ENCODE assay signal across 16 mouse cellular contexts in genomic region chr5:140660398-140660797, GRCm38 (mm10). TPM values are rescaled to one million over a fixed set of nuclear protein-coding genes. Genes with fewer than 3 reads are reported as not detected.
DNase-seq lines count a peak whose midpoint lies in the region; ATAC-seq and TF ChIP-seq lines count a peak whose summit lies in the region.
"Had no signal": no experiment of that assay in that cellular context is flagged by ENCODE, and none has a peak within 500 bp of the region (broad histone marks: within the 10 kb centered on the region; RNA-seq: fewer than 3 reads in every experiment).

No protein-coding gene starts in this region.

- no peak for TF ChIP-seq POLR2A in heart, adult 2 months (IDR thresholded peaks at IDR 0.05; ENCODE audit: insufficient read depth, low read depth, low read length)

- peaks cover 44% of the 10 kb centered on the region for H3K4me1 ChIP-seq in intestine, embryonic 16.5 days (ENCODE audit: control insufficient read depth, insufficient read depth, low read length)
- peaks cover 17% of the 10 kb centered on the region; the same call in 1 of the 2 replicates for H3K4me1 ChIP-seq in intestine, postnatal 0 days (replicated peaks; ENCODE audit: control insufficient read depth, insufficient read depth, low read length)
- peaks cover 15% of the 10 kb centered on the region; the same call in 1 of the 2 replicates for H3K4me1 ChIP-seq in forebrain, embryonic 11.5 days (replicated peaks; ENCODE audit: control insufficient read depth, insufficient read depth, low read length)
- H3K4me1 ChIP-seq in hindbrain, embryonic 14.5 days (replicated peaks; ENCODE audit: control insufficient read depth, insufficient read depth, low read length): peaks cover 24% of the 10 kb centered on the region
- peaks cover 11% of the 10 kb centered on the region; the same call in 1 of the 2 replicates for H3K4me1 ChIP-seq in neural tube, embryonic 14.5 days (ENCODE audit: control insufficient read depth, insufficient read depth, low read length)
- H3K4me1 ChIP-seq in heart, adult 2 months (ENCODE audit: control insufficient read depth, insufficient read depth, low read length): peaks cover 3% of the 10 kb centered on the region; the same call in 1 of the 2 replicates

- no peak for ATAC-seq in intestine, embryonic 16.5 days
- no peak for ATAC-seq in intestine, postnatal 0 days
- ATAC-seq in forebrain, embryonic 11.5 days (replicated peaks; ENCODE audit: low FRiP score): no peak
- ATAC-seq in hindbrain, embryonic 14.5 days (ENCODE audit: low FRiP score): no peak
- no peak for ATAC-seq in neural tube, embryonic 14.5 days (ENCODE audit: low read depth)
- ATAC-seq: Patski had no signal

- 0 out of 2 replicates have a peak overlapping the region, but pooled peaks have one; percentile 10 for H3K9ac ChIP-seq in intestine, embryonic 16.5 days (ENCODE audit: low read depth, low read length)
- H3K9ac ChIP-seq in intestine, postnatal 0 days (ENCODE audit: low read depth, low read length): no peak overlapping the region
- H3K9ac ChIP-seq in forebrain, embryonic 11.5 days (ENCODE audit: low read length): no peak overlapping the region; the same call in 1 of the 2 replicates
- H3K9ac ChIP-seq in hindbrain, embryonic 14.5 days: no peak overlapping the region
- no peak overlapping the region for H3K9ac ChIP-seq in neural tube, embryonic 14.5 days (replicated peaks; ENCODE audit: low read depth, low read length)
- H3K9ac ChIP-seq in heart, adult 2 months (ENCODE audit: low read depth, low read length): no peak overlapping the region
- H3K9ac ChIP-seq: heart, embryonic 15.5 days; liver, embryonic 15.5 days had no signal

- no peaks in the 10 kb centered on the region for H3K36me3 ChIP-seq in intestine, embryonic 16.5 days (ENCODE audit: control insufficient read depth, insufficient read depth, low read length)
- no peaks in the 10 kb centered on the region for H3K36me3 ChIP-seq in intestine, postnatal 0 days (ENCODE audit: control insufficient read depth, insufficient read depth)
- no peaks in the 10 kb centered on the region for H3K36me3 ChIP-seq in forebrain, embryonic 11.5 days (ENCODE audit: control insufficient read depth, insufficient read depth, low read length)
- H3K36me3 ChIP-seq in hindbrain, embryonic 14.5 days (replicated peaks; ENCODE audit: control insufficient read depth, insufficient read depth): peaks cover 5% of the 10 kb centered on the region
- no peaks in the 10 kb centered on the region for H3K36me3 ChIP-seq in neural tube, embryonic 14.5 days (ENCODE audit: control insufficient read depth, insufficient read depth, low read length)
- H3K36me3 ChIP-seq in heart, adult 2 months (ENCODE audit: control insufficient read depth, insufficient read depth, low read length): no peaks in the 10 kb centered on the region
- H3K36me3 ChIP-seq: heart, embryonic 15.5 days; liver, embryonic 15.5 days had no signal

- intact Hi-C loops in gastrocnemius, adult 2 months (cut with DNase I): loop anchor here (5.0 kb wide), 1 partner anchor 33 kb away; no protein-coding TSS in a partner anchor
- intact Hi-C loops in heart, adult 2 months (cut with DNase I): no loop called here

- 62% methylated on average over 1 of the region's 1 CpGs for WGBS in intestine, embryonic 16.5 days
- 70% methylated on average over 1 of the region's 1 CpGs for WGBS in intestine, postnatal 0 days
- WGBS in forebrain, embryonic 11.5 days: 63% methylated on average over 1 of the region's 1 CpGs
- 73% methylated on average over 1 of the region's 1 CpGs for WGBS in hindbrain, embryonic 14.5 days
- 61% methylated on average over 1 of the region's 1 CpGs for WGBS in neural tube, embryonic 14.5 days
- WGBS in heart, adult 2 months: 50% methylated on average over 1 of the region's 1 CpGs

- no peak overlapping the region for H3K4me2 ChIP-seq in intestine, embryonic 16.5 days (ENCODE audit: low read depth, low read length)
- no peak overlapping the region for H3K4me2 ChIP-seq in intestine, postnatal 0 days (replicated peaks; ENCODE audit: low read depth)
- 0 out of 2 replicates have a peak overlapping the region, but pooled peaks have one; percentile 11 for H3K4me2 ChIP-seq in forebrain, embryonic 11.5 days (ENCODE audit: low read depth, low read length, severe bottlenecking)
- no peak overlapping the region for H3K4me2 ChIP-seq in hindbrain, embryonic 14.5 days (replicated peaks)
- H3K4me2 ChIP-seq in neural tube, embryonic 14.5 days (ENCODE audit: low read depth, low read length): no peak overlapping the region
- H3K4me2 ChIP-seq: heart, embryonic 15.5 days; limb, embryonic 13.5 days; liver, embryonic 15.5 days had no signal

- H3K27ac ChIP-seq in intestine, embryonic 16.5 days (ENCODE audit: low read length): no peak overlapping the region
- H3K27ac ChIP-seq in intestine, postnatal 0 days (ENCODE audit: low read depth, low read length): no peak overlapping the region
- H3K27ac ChIP-seq in forebrain, embryonic 11.5 days (ENCODE audit: low read depth, low read length): peak overlapping the region; percentile 91
- H3K27ac ChIP-seq in hindbrain, embryonic 14.5 days: peak overlapping the region; percentile 77
- H3K27ac ChIP-seq in neural tube, embryonic 14.5 days (ENCODE audit: low read depth, low read length): peak overlapping the region; percentile 48; the same call in 1 of the 2 replicates
- H3K27ac ChIP-seq in gastrocnemius, adult 2 months: no peak overlapping the region
- no peak overlapping the region for H3K27ac ChIP-seq in heart, adult 2 months
- H3K27ac ChIP-seq: heart, embryonic 15.5 days; limb, embryonic 13.5 days; liver, embryonic 15.5 days had no signal

- no peaks in the 10 kb centered on the region for H3K9me3 ChIP-seq in intestine, embryonic 16.5 days (ENCODE audit: control insufficient read depth, low read length)
- H3K9me3 ChIP-seq in intestine, postnatal 0 days (ENCODE audit: control insufficient read depth): no peaks in the 10 kb centered on the region
- H3K9me3 ChIP-seq in forebrain, embryonic 11.5 days (ENCODE audit: control insufficient read depth, low read length): no peaks in the 10 kb centered on the region
- no peaks in the 10 kb centered on the region for H3K9me3 ChIP-seq in hindbrain, embryonic 14.5 days (ENCODE audit: control insufficient read depth, low read length)
- no peaks in the 10 kb centered on the region for H3K9me3 ChIP-seq in neural tube, embryonic 14.5 days (ENCODE audit: control insufficient read depth, low read length)
- H3K9me3 ChIP-seq: heart, embryonic 15.5 days; limb, embryonic 13.5 days; liver, embryonic 15.5 days had no signal

- no peak for DNase-seq in forebrain, embryonic 11.5 days (ENCODE audit: low spot score)
- DNase-seq in hindbrain, embryonic 14.5 days (ENCODE audit: low spot score): no peak
- DNase-seq in gastrocnemius, adult 2 months: no peak
- no peak for DNase-seq in cerebellum, adult 11 months
- no peak for DNase-seq in heart, adult 2 months
- DNase-seq: kidney, adult 9 months; lung, postnatal 14 days; spleen, adult 18-20 months; thymus, postnatal 14 days had no signal

- TF ChIP-seq EP300 in heart, adult 2 months (IDR thresholded peaks at IDR 0.05; ENCODE audit: insufficient read depth, low read depth, low read length): no peak

- TF ChIP-seq CTCF in intestine, postnatal 0 days (IDR thresholded peaks at IDR 0.05; ENCODE audit: low read depth): no peak
- no peak for TF ChIP-seq CTCF in gastrocnemius, adult 2 months (IDR thresholded peaks at IDR 0.05)
- TF ChIP-seq CTCF in heart, adult 2 months (IDR thresholded peaks at IDR 0.05): no peak

- no peaks in the 10 kb centered on the region for H3K27me3 ChIP-seq in intestine, embryonic 16.5 days (replicated peaks; ENCODE audit: control insufficient read depth, insufficient read depth, low read length)
- no peaks in the 10 kb centered on the region for H3K27me3 ChIP-seq in intestine, postnatal 0 days (replicated peaks; ENCODE audit: control insufficient read depth, insufficient read depth, low read length)
- H3K27me3 ChIP-seq in forebrain, embryonic 11.5 days (ENCODE audit: control insufficient read depth, insufficient read depth, low read length): no peaks in the 10 kb centered on the region
- H3K27me3 ChIP-seq in hindbrain, embryonic 14.5 days (ENCODE audit: control insufficient read depth, insufficient read depth, low read length): no peaks in the 10 kb centered on the region
- no peaks in the 10 kb centered on the region for H3K27me3 ChIP-seq in neural tube, embryonic 14.5 days (ENCODE audit: control insufficient read depth, insufficient read depth, low read length)
- H3K27me3 ChIP-seq in heart, adult 2 months (ENCODE audit: control insufficient read depth, insufficient read depth, low read length): no peaks in the 10 kb centered on the region
- H3K27me3 ChIP-seq: heart, embryonic 15.5 days; limb, embryonic 13.5 days; Patski had no signal

- H3K79me2 ChIP-seq in heart, adult 2 months (replicated peaks; ENCODE audit: control insufficient read depth, insufficient read depth, low read length): no peaks in the 10 kb centered on the region

- H3K4me3 ChIP-seq in intestine, embryonic 16.5 days (ENCODE audit: low read length): no peak overlapping the region
- no peak overlapping the region for H3K4me3 ChIP-seq in intestine, postnatal 0 days (ENCODE audit: low read depth, low read length)
- no peak overlapping the region for H3K4me3 ChIP-seq in forebrain, embryonic 11.5 days (ENCODE audit: low read depth, low read length)
- no peak overlapping the region for H3K4me3 ChIP-seq in hindbrain, embryonic 14.5 days (replicated peaks; ENCODE audit: low read length)
- no peak overlapping the region for H3K4me3 ChIP-seq in neural tube, embryonic 14.5 days (ENCODE audit: low read depth, low read length)
- H3K4me3 ChIP-seq in gastrocnemius, adult 2 months: no peak overlapping the region
- H3K4me3 ChIP-seq in heart, adult 2 months: no peak overlapping the region
- H3K4me3 ChIP-seq: heart, embryonic 15.5 days; limb, embryonic 13.5 days; liver, embryonic 15.5 days had no signal

RNA-seq across cellular contexts. Expression of gene Ttyh3, which starts 11.6 kb away (rescaled TPM):
- 17.0 and 24.3 TPM in 2 replicates for polyA plus RNA-seq in intestine, embryonic 16.5 days (2015; fragmentation: Nextera tagmentation; extraction: Ambion mirVana)
- 21.4 and 23.6 TPM in 2 replicates for polyA plus RNA-seq in intestine, postnatal 0 days (2015; fragmentation: Nextera tagmentation; extraction: Ambion mirVana)
- polyA plus RNA-seq in forebrain, embryonic 11.5 days (2014; fragmentation: Nextera tagmentation; extraction: Ambion mirVana): 83.3 and 91.5 TPM in 2 replicates
- 95.0 and 98.9 TPM in 2 replicates for polyA plus RNA-seq in hindbrain, embryonic 14.5 days (2014; fragmentation: Nextera tagmentation; extraction: Ambion mirVana)
- polyA plus RNA-seq in neural tube, embryonic 14.5 days (2014; fragmentation: Nextera tagmentation; extraction: Ambion mirVana): 85.5 and 89.4 TPM in 2 replicates
- 1 to 10 TPM; 4.0 to 4.4 TPM for total RNA-seq in gastrocnemius, adult 2 months (2021)
- 10 to 100 TPM; 10.6 to 11.0 TPM for total RNA-seq in heart, adult 2 months (2021)
- 13.9 and 14.6 TPM in 2 replicates for polyA plus RNA-seq in heart, adult 2 months (2012; rRNA removed)

RNA-seq across cellular contexts. Expression of gene Iqce, which starts 41.8 kb away (rescaled TPM):
- polyA plus RNA-seq in intestine, embryonic 16.5 days (2015; fragmentation: Nextera tagmentation; extraction: Ambion mirVana): 16.7 and 18.2 TPM in 2 replicates
- 5.7 and 7.0 TPM in 2 replicates for polyA plus RNA-seq in intestine, postnatal 0 days (2015; fragmentation: Nextera tagmentation; extraction: Ambion mirVana)
- polyA plus RNA-seq in forebrain, embryonic 11.5 days (2014; fragmentation: Nextera tagmentation; extraction: Ambion mirVana): 28.6 and 31.0 TPM in 2 replicates
- polyA plus RNA-seq in hindbrain, embryonic 14.5 days (2014; fragmentation: Nextera tagmentation; extraction: Ambion mirVana): 20.3 and 22.5 TPM in 2 replicates
- polyA plus RNA-seq in neural tube, embryonic 14.5 days (2014; fragmentation: Nextera tagmentation; extraction: Ambion mirVana): 26.1 and 29.8 TPM in 2 replicates
- 1 to 10 TPM; 2.2 to 3.3 TPM for total RNA-seq in gastrocnemius, adult 2 months (2021)
- 1 to 10 TPM; 3.7 to 7.1 TPM for total RNA-seq in heart, adult 2 months (2021)
- polyA plus RNA-seq in heart, adult 2 months (2012; rRNA removed): 5.8 TPM in 2 replicates

RNA-seq across cellular contexts. Expression of gene Brat1, which starts 44.4 kb away (rescaled TPM):
- 19.0 and 20.0 TPM in 2 replicates for polyA plus RNA-seq in intestine, embryonic 16.5 days (2015; fragmentation: Nextera tagmentation; extraction: Ambion mirVana)
- 7.5 and 8.0 TPM in 2 replicates for polyA plus RNA-seq in intestine, postnatal 0 days (2015; fragmentation: Nextera tagmentation; extraction: Ambion mirVana)
- 17.0 and 17.1 TPM in 2 replicates for polyA plus RNA-seq in forebrain, embryonic 11.5 days (2014; fragmentation: Nextera tagmentation; extraction: Ambion mirVana)
- 19.1 and 19.8 TPM in 2 replicates for polyA plus RNA-seq in hindbrain, embryonic 14.5 days (2014; fragmentation: Nextera tagmentation; extraction: Ambion mirVana)
- polyA plus RNA-seq in neural tube, embryonic 14.5 days (2014; fragmentation: Nextera tagmentation; extraction: Ambion mirVana): 17.6 and 18.4 TPM in 2 replicates
- total RNA-seq in gastrocnemius, adult 2 months (2021): 1 to 10 TPM; 4.9 to 5.5 TPM
- total RNA-seq in heart, adult 2 months (2021): 1 to 10 TPM; 6.4 to 8.2 TPM
- 11.0 and 13.2 TPM in 2 replicates for polyA plus RNA-seq in heart, adult 2 months (2012; rRNA removed)

RNA-seq across cellular contexts. Expression of gene Lfng, which starts 53.3 kb away (rescaled TPM):
- polyA plus RNA-seq in intestine, embryonic 16.5 days (2015; fragmentation: Nextera tagmentation; extraction: Ambion mirVana): 11.9 and 13.4 TPM in 2 replicates
- 7.1 and 7.3 TPM in 2 replicates for polyA plus RNA-seq in intestine, postnatal 0 days (2015; fragmentation: Nextera tagmentation; extraction: Ambion mirVana)
- polyA plus RNA-seq in forebrain, embryonic 11.5 days (2014; fragmentation: Nextera tagmentation; extraction: Ambion mirVana): 41.8 and 45.4 TPM in 2 replicates
- polyA plus RNA-seq in hindbrain, embryonic 14.5 days (2014; fragmentation: Nextera tagmentation; extraction: Ambion mirVana): 25.7 and 30.1 TPM in 2 replicates
- polyA plus RNA-seq in neural tube, embryonic 14.5 days (2014; fragmentation: Nextera tagmentation; extraction: Ambion mirVana): 17.7 and 18.2 TPM in 2 replicates
- total RNA-seq in gastrocnemius, adult 2 months (2021): 1 to 10 TPM; 3.2 to 6.1 TPM
- total RNA-seq in heart, adult 2 months (2021): 10 to 100 TPM in 1 of 2 experiments, 1 to 10 TPM in 1; 7.4 to 11.5 TPM
- polyA plus RNA-seq in heart, adult 2 months (2012; rRNA removed): 18.4 and 23.1 TPM in 2 replicates

Comparison
In these comparisons a context has a peak if more than half of its experiments do, and no peak if none do; other contexts are left out.
1. H3K27ac ChIP-seq: peak in forebrain, embryonic 11.5 days (single experiment), hindbrain, embryonic 14.5 days (single experiment) and neural tube, embryonic 14.5 days (single experiment); none in intestine, embryonic 16.5 days (single experiment), intestine, postnatal 0 days (single experiment), gastrocnemius, adult 2 months (single experiment) and heart, adult 2 months (single experiment).